ENCODE assay signal across 23 mouse cellular contexts in genomic region chr3:38519971-38520370, GRCm38 (mm10). TPM values are rescaled to one million over a fixed set of nuclear protein-coding genes. Genes with fewer than 3 reads are reported as not detected.
DNase-seq lines count a peak whose midpoint lies in the region; ATAC-seq and TF ChIP-seq lines count a peak whose summit lies in the region.
"Had no signal": no experiment of that assay in that cellular context is flagged by ENCODE, and none has a peak within 500 bp of the region (broad histone marks: within the 10 kb centered on the region; RNA-seq: fewer than 3 reads in every experiment).

No protein-coding gene starts in this region.

- H3K27me3 ChIP-seq in kidney, adult 2 months (replicated peaks; ENCODE audit: control insufficient read depth, insufficient read depth, low read length): no peaks in the 10 kb centered on the region
- no peaks in the 10 kb centered on the region for H3K27me3 ChIP-seq in kidney, embryonic 14.5 days (ENCODE audit: control insufficient read depth, insufficient read depth, low read length)
- no peaks in the 10 kb centered on the region for H3K27me3 ChIP-seq in midbrain, embryonic 11.5 days (ENCODE audit: control insufficient read depth, insufficient read depth, low read length)
- H3K27me3 ChIP-seq in midbrain, embryonic 13.5 days: no peaks in the 10 kb centered on the region
- no peaks in the 10 kb centered on the region for H3K27me3 ChIP-seq in liver, embryonic 12.5 days (replicated peaks)
- H3K27me3 ChIP-seq: embryonic facial prominence, embryonic 12.5 days; embryonic facial prominence, embryonic 15.5 days; hindbrain, embryonic 12.5 days; hindbrain, embryonic 15.5 days; Patski had no signal

- H3K9ac ChIP-seq in kidney, embryonic 14.5 days (ENCODE audit: low read depth, low read length): no peak overlapping the region
- no peak overlapping the region for H3K9ac ChIP-seq in midbrain, embryonic 11.5 days (ENCODE audit: low read length)
- H3K9ac ChIP-seq in midbrain, embryonic 13.5 days (replicated peaks): no peak overlapping the region
- no peak overlapping the region for H3K9ac ChIP-seq in liver, embryonic 12.5 days
- H3K9ac ChIP-seq: embryonic facial prominence, embryonic 12.5 days; embryonic facial prominence, embryonic 15.5 days; forebrain, postnatal 0 days; hindbrain, embryonic 12.5 days; hindbrain, embryonic 15.5 days had no signal

- no peaks in the 10 kb centered on the region for H3K9me3 ChIP-seq in kidney, embryonic 14.5 days (ENCODE audit: control insufficient read depth, low read length)
- H3K9me3 ChIP-seq in midbrain, embryonic 11.5 days (ENCODE audit: control insufficient read depth, low read length): no peaks in the 10 kb centered on the region
- H3K9me3 ChIP-seq in midbrain, embryonic 13.5 days: no peaks in the 10 kb centered on the region
- H3K9me3 ChIP-seq in liver, embryonic 12.5 days (replicated peaks): no peaks in the 10 kb centered on the region
- H3K9me3 ChIP-seq: embryonic facial prominence, embryonic 12.5 days; embryonic facial prominence, embryonic 15.5 days; G1E; heart, embryonic 10.5 days; hindbrain, embryonic 12.5 days; hindbrain, embryonic 15.5 days had no signal

- ATAC-seq in kidney, embryonic 14.5 days (ENCODE audit: low FRiP score, low TSS enrichment): no peak
- ATAC-seq in midbrain, embryonic 11.5 days (ENCODE audit: low FRiP score): no peak
- no peak for ATAC-seq in midbrain, embryonic 13.5 days
- ATAC-seq in liver, embryonic 12.5 days: no peak
- ATAC-seq: activated CD4-positive, CD25-positive, alpha-beta regulatory T cell, adult 4 months; CD4-positive, CD25-positive, alpha-beta regulatory T cell, adult 4 months; forebrain, embryonic 14.5 days; forebrain, postnatal 0 days; Patski had no signal

- no peaks in the 10 kb centered on the region for H3K36me3 ChIP-seq in kidney, adult 2 months (ENCODE audit: control insufficient read depth, insufficient read depth, low read length)
- no peaks in the 10 kb centered on the region for H3K36me3 ChIP-seq in kidney, embryonic 14.5 days (ENCODE audit: control insufficient read depth, insufficient read depth, low read length)
- H3K36me3 ChIP-seq in midbrain, embryonic 11.5 days (ENCODE audit: control insufficient read depth, insufficient read depth, low read length): no peaks in the 10 kb centered on the region
- H3K36me3 ChIP-seq in midbrain, embryonic 13.5 days: no peaks in the 10 kb centered on the region
- no peaks in the 10 kb centered on the region for H3K36me3 ChIP-seq in liver, embryonic 12.5 days
- H3K36me3 ChIP-seq: embryonic facial prominence, embryonic 12.5 days; embryonic facial prominence, embryonic 15.5 days; G1E; heart, embryonic 10.5 days; hindbrain, embryonic 12.5 days; hindbrain, embryonic 15.5 days had no signal

- TF ChIP-seq POLR2A in kidney, adult 2 months (IDR thresholded peaks at IDR 0.05; ENCODE audit: low read depth, low read length): no peak

- no peak overlapping the region for H3K4me3 ChIP-seq in kidney, adult 2 months (ENCODE audit: insufficient read depth, low read depth, low read length)
- H3K4me3 ChIP-seq in kidney, embryonic 14.5 days (ENCODE audit: low read length): no peak overlapping the region
- no peak overlapping the region for H3K4me3 ChIP-seq in midbrain, embryonic 11.5 days (ENCODE audit: low read depth, low read length)
- H3K4me3 ChIP-seq in midbrain, embryonic 13.5 days (replicated peaks): no peak overlapping the region
- H3K4me3 ChIP-seq in liver, embryonic 12.5 days: no peak overlapping the region
- H3K4me3 ChIP-seq: embryonic facial prominence, embryonic 12.5 days; embryonic facial prominence, embryonic 15.5 days; heart, adult 2 months; heart, embryonic 10.5 days; hindbrain, embryonic 12.5 days; hindbrain, embryonic 15.5 days had no signal

- WGBS in kidney, adult 2 months: 55% methylated on average over 3 of the region's 3 CpGs
- WGBS in kidney, embryonic 14.5 days: 85% methylated on average over 3 of the region's 3 CpGs
- WGBS in midbrain, embryonic 11.5 days: 87% methylated on average over 3 of the region's 3 CpGs
- WGBS in midbrain, embryonic 13.5 days: 78% methylated on average over 3 of the region's 3 CpGs
- 77% methylated on average over 3 of the region's 3 CpGs for WGBS in liver, embryonic 12.5 days (ENCODE audit: insufficient replicate concordance)

- no peak for TF ChIP-seq CTCF in kidney, adult 2 months (conservative IDR thresholded peaks at IDR 0.05; ENCODE audit: insufficient read depth, insufficient read length, low read depth, low read length)

- peak; percentile 19 for DNase-seq in kidney, adult 2 months
- DNase-seq in midbrain, embryonic 11.5 days (ENCODE audit: low spot score, missing footprints): peak; percentile 8
- peak; percentile 54 for DNase-seq in R1 (ENCODE audit: low read depth, low spot score)
- DNase-seq: adrenal gland, adult 8-10 months; adrenal gland, postnatal 25 days; cerebellum, adult 11-12 months; cerebellum, adult 8-10 months; forebrain, postnatal 0 days; gastrocnemius, postnatal 25 days; heart, adult 2 months had no signal

- H3K27ac ChIP-seq in kidney, adult 2 months (ENCODE audit: insufficient read depth, low read depth, low read length): no peak overlapping the region
- H3K27ac ChIP-seq in kidney, embryonic 14.5 days (ENCODE audit: low read depth, low read length): no peak overlapping the region
- H3K27ac ChIP-seq in midbrain, embryonic 11.5 days (ENCODE audit: low read depth, low read length): no peak overlapping the region
- no peak overlapping the region for H3K27ac ChIP-seq in midbrain, embryonic 13.5 days
- H3K27ac ChIP-seq in liver, embryonic 12.5 days: no peak overlapping the region
- H3K27ac ChIP-seq: embryonic facial prominence, embryonic 12.5 days; embryonic facial prominence, embryonic 15.5 days; heart, adult 2 months; heart, embryonic 10.5 days; hindbrain, embryonic 12.5 days; hindbrain, embryonic 15.5 days had no signal

- no peaks in the 10 kb centered on the region for H3K4me1 ChIP-seq in kidney, adult 2 months (ENCODE audit: control insufficient read depth, insufficient read depth, low read length)
- no peaks in the 10 kb centered on the region for H3K4me1 ChIP-seq in kidney, embryonic 14.5 days (ENCODE audit: control insufficient read depth, insufficient read depth, low read length)
- no peaks in the 10 kb centered on the region for H3K4me1 ChIP-seq in midbrain, embryonic 11.5 days (ENCODE audit: control insufficient read depth, insufficient read depth, low read length)
- no peaks in the 10 kb centered on the region for H3K4me1 ChIP-seq in midbrain, embryonic 13.5 days (replicated peaks)
- H3K4me1 ChIP-seq in liver, embryonic 12.5 days: no peaks in the 10 kb centered on the region
- H3K4me1 ChIP-seq: embryonic facial prominence, embryonic 12.5 days; embryonic facial prominence, embryonic 15.5 days; heart, embryonic 10.5 days; hindbrain, embryonic 12.5 days; hindbrain, embryonic 15.5 days had no signal

- no peak overlapping the region for H3K4me2 ChIP-seq in kidney, embryonic 14.5 days (replicated peaks; ENCODE audit: low read depth, low read length)
- H3K4me2 ChIP-seq in midbrain, embryonic 11.5 days: no peak overlapping the region
- no peak overlapping the region for H3K4me2 ChIP-seq in midbrain, embryonic 13.5 days (replicated peaks)
- no peak overlapping the region for H3K4me2 ChIP-seq in liver, embryonic 12.5 days
- H3K4me2 ChIP-seq: embryonic facial prominence, embryonic 12.5 days; embryonic facial prominence, embryonic 15.5 days; hindbrain, embryonic 12.5 days; hindbrain, embryonic 15.5 days had no signal

RNA-seq across cellular contexts. Expression of gene Ankrd50, which starts 35.3 kb away (rescaled TPM):
- 17.9 and 19.2 TPM in 2 replicates for polyA plus RNA-seq in kidney, adult 2 months (2012; rRNA removed)
- polyA plus RNA-seq in kidney, embryonic 14.5 days (2014; fragmentation: Nextera tagmentation; extraction: Ambion mirVana): 9.9 and 20.6 TPM in 2 replicates
- polyA plus RNA-seq in midbrain, embryonic 11.5 days (2014; fragmentation: Nextera tagmentation; extraction: Ambion mirVana): 28.6 and 31.8 TPM in 2 replicates
- 29.3 and 32.3 TPM in 2 replicates for polyA plus RNA-seq in midbrain, embryonic 13.5 days (2015; fragmentation: Nextera tagmentation; extraction: Ambion mirVana)
- 6.5 and 7.5 TPM in 2 replicates for polyA plus RNA-seq in liver, embryonic 12.5 days (2016; fragmentation: Nextera tagmentation; extraction: Ambion mirVana)
